Mouse (Mus musculus) liver, embryonic 14.5 days (tissue): ENCODE measurements at regions not wholly inside any gene's neighbourhood (a gene's known extent, or its start where the extent isn't known, plus 50 kb on each side); places are given as distances from the start of the nearest gene placed in this dataset.
"Not testable (repeated sequence)": the region's sequence is repeated elsewhere in the genome, so short reads cannot be mapped to it uniquely, and the experiment has no call there.

Experiments used
- CTCF ChIP-seq: IDR thresholded peaks from 2 replicates; pipeline ENCODE4 v1.5.1; 2016; ENCODE audit warnings: antibody characterized with exemption, low read depth, control low read depth
- EP300 ChIP-seq: IDR thresholded peaks from 2 replicates; pipeline ENCODE4 v1.6.1; 2016; ENCODE audit warnings: antibody characterized with exemption, low read depth

- TF ChIP-seq CTCF, EP300: not testable (repeated sequence)
Observed at GRCm38 (mm10) chr10:56891530-56891929, 514.4 kb downstream of the Gja1 start.
